Mouse (Mus musculus) kidney, adult 2 months (tissue): ENCODE data around the gene Eml1. TPM values are rescaled to one million over a fixed set of nuclear protein-coding genes. Genes with fewer than 3 reads are reported as not detected.

Source experiments
- DNase-seq: peaks from one replicate; pipeline ENCODE4 v3.0.0; 2021
- H3K27ac ChIP-seq: fragments of 200-500 bp; 2 replicates; pipeline ENCODE4 v1.5.1; 2012; ENCODE audit warnings: low read depth, low read length, control low read depth, inconsistent platforms; ENCODE audit not compliant: insufficient read depth
- H3K27me3 ChIP-seq: fragments of 200-500 bp; replicated peaks from 2 replicates; pipeline ENCODE4 v1.6.1; 2012; ENCODE audit warnings: mild to moderate bottlenecking, moderate library complexity, low read length, inconsistent platforms; ENCODE audit not compliant: control insufficient read depth, insufficient read depth
- H3K36me3 ChIP-seq: fragments of 200-500 bp; 2 replicates; pipeline ENCODE4 v1.6.1; 2012; ENCODE audit warnings: mild to moderate bottlenecking, moderate library complexity, low read length, inconsistent platforms; ENCODE audit not compliant: control insufficient read depth, insufficient read depth
- H3K4me1 ChIP-seq: fragments of 200-500 bp; 2 replicates; pipeline ENCODE4 v1.6.1; 2011; ENCODE audit warnings: low read length; ENCODE audit not compliant: control insufficient read depth, insufficient read depth
- H3K4me3 ChIP-seq: fragments of 200-500 bp; 2 replicates; pipeline ENCODE4 v1.5.1; 2011; ENCODE audit warnings: mild to moderate bottlenecking, low read depth, low read length, control low read depth; ENCODE audit not compliant: insufficient read depth
- CTCF ChIP-seq: fragments of 200-500 bp; conservative IDR thresholded peaks from 2 replicates; pipeline ENCODE4 v1.5.1; 2011; ENCODE audit warnings: low read depth, mild to moderate bottlenecking, control low read depth, low read length, moderate library complexity, mixed read lengths; ENCODE audit not compliant: insufficient read depth, insufficient read length
- POLR2A ChIP-seq: fragments of 200-500 bp; IDR thresholded peaks from one replicate; pipeline ENCODE4 v1.6.1; 2011; ENCODE audit warnings: low read depth, low read length, control low read depth
- WGBS: fragments of 180-500 bp; shearing (Covaris S2); methylation state at CpG from one replicate; pipeline ENCODE4 v1.1.7; 2018; 5-methylcytosine and 5-hydroxymethylcytosine counted together
- polyA plus RNA-seq: library from polyadenylated mRNA; depleted of rRNA; stranded (reverse); fragments of >200 nt; gene quantifications from 2 replicates; pipeline ENCODE4 v1.2.3, GENCODE M21; 2012

The Eml1 gene
- polyA plus RNA-seq, 1 experiment: 14.2 TPM

GRCm38 (mm10) chr12:108334529-108334928 is 36.2 kb upstream of the Eml1 start:
- no peak for DNase-seq
- no peak overlapping the region for H3K27ac ChIP-seq
- TF ChIP-seq CTCF: no peak
- no peak for TF ChIP-seq POLR2A
- no peaks in the 10 kb centered on the region for H3K27me3 ChIP-seq
- H3K36me3 ChIP-seq: no peaks in the 10 kb centered on the region
- no peaks in the 10 kb centered on the region; the same call in 1 of the 2 replicates for H3K4me1 ChIP-seq
- H3K4me3 ChIP-seq: peak overlapping the region; percentile 55
- 4% methylated on average over 32 of the region's 32 CpGs for WGBS

GRCm38 (mm10) chr12:108338572-108339190 is 32.1 kb upstream of the Eml1 start:
- Histone ChIP-seq H3K4me1 (no peaks in the 10 kb centered on the region; the same call in 1 of the 2 replicates), H3K36me3 (no peaks in the 10 kb centered on the region), H3K27ac (no peak overlapping the region), H3K4me3 (no peak overlapping the region), H3K27me3 (no peaks in the 10 kb centered on the region)
- TF ChIP-seq POLR2A (no peak), CTCF (peak; percentile 78)
- WGBS: 21% methylated on average over 14 of the region's 14 CpGs
- DNase-seq: peak; percentile 48

GRCm38 (mm10) chr12:108348151-108348550 is 22.6 kb upstream of the Eml1 start:
- TF ChIP-seq CTCF (no peak), POLR2A (no peak)
- no peak for DNase-seq
- H3K36me3 ChIP-seq: no peaks in the 10 kb centered on the region
- H3K4me3 ChIP-seq: no peak overlapping the region
- 84% methylated on average over 8 of the region's 8 CpGs for WGBS
- H3K27ac ChIP-seq: no peak overlapping the region
- no peaks in the 10 kb centered on the region for H3K4me1 ChIP-seq
- H3K27me3 ChIP-seq: no peaks in the 10 kb centered on the region

GRCm38 (mm10) chr12:108349026-108349425 is 21.7 kb upstream of the Eml1 start:
- 68% methylated on average over 5 of the region's 5 CpGs for WGBS
- no peak for DNase-seq
- Histone ChIP-seq H3K27ac (no peak overlapping the region), H3K36me3 (no peaks in the 10 kb centered on the region), H3K4me3 (no peak overlapping the region), H3K27me3 (no peaks in the 10 kb centered on the region), H3K4me1 (no peaks in the 10 kb centered on the region)
- TF ChIP-seq CTCF: no peak
- no peak for TF ChIP-seq POLR2A

- Histone ChIP-seq H3K27me3 (no peaks in the 10 kb centered on the region), H3K36me3 (no peaks in the 10 kb centered on the region), H3K27ac (no peak overlapping the region), H3K4me1 (no peaks in the 10 kb centered on the region), H3K4me3 (no peak overlapping the region)
- TF ChIP-seq POLR2A (no peak), CTCF (no peak)
- no peak for DNase-seq
- WGBS: 76% methylated on average over 10 of the region's 10 CpGs
These were observed 19.8 kb upstream of the Eml1 start for GRCm38 (mm10) chr12:108350931-108351330.

- H3K4me1 ChIP-seq: no peaks in the 10 kb centered on the region
- no peak for DNase-seq
- WGBS: 24% methylated on average over 35 of the region's 35 CpGs
- TF ChIP-seq CTCF: no peak
- TF ChIP-seq POLR2A: no peak
- H3K4me3 ChIP-seq: no peak overlapping the region
- H3K27me3 ChIP-seq: no peaks in the 10 kb centered on the region
- no peaks in the 10 kb centered on the region for H3K36me3 ChIP-seq
- H3K27ac ChIP-seq: no peak overlapping the region
These were observed 18.2 kb upstream of the Eml1 start for GRCm38 (mm10) chr12:108352371-108353136.

GRCm38 (mm10) chr12:108354284-108354683 is 16.5 kb upstream of the Eml1 start:
- Histone ChIP-seq H3K4me1 (no peaks in the 10 kb centered on the region), H3K27ac (no peak overlapping the region), H3K4me3 (no peak overlapping the region), H3K27me3 (no peaks in the 10 kb centered on the region), H3K36me3 (no peaks in the 10 kb centered on the region)
- WGBS: 76% methylated on average over 2 of the region's 2 CpGs
- no peak for DNase-seq
- TF ChIP-seq CTCF (no peak), POLR2A (no peak)
